Mouse (Mus musculus) urinary bladder, postnatal 25 days (tissue): ENCODE data around the gene Pde2a.

Experiments
- DNase-seq: peaks from one replicate; pipeline ENCODE4 v3.0.0; 2022; ENCODE audit warnings: low spot score

The Pde2a gene

GRCm38 (mm10) chr7:101453725-101454124, 32.2 kb downstream of the Pde2a start:
- DNase-seq: no peak

- DNase-seq: no peak
These were observed 33.0 kb downstream of the Pde2a start for GRCm38 (mm10) chr7:101454479-101454878.

GRCm38 (mm10) chr7:101455141-101455540, 33.6 kb downstream of the Pde2a start:
- no peak for DNase-seq

- DNase-seq: no peak
These were observed 34.8 kb downstream of the Pde2a start for GRCm38 (mm10) chr7:101456318-101456717.

GRCm38 (mm10) chr7:101456789-101457188, 35.3 kb downstream of the Pde2a start:
- no peak for DNase-seq

- no peak for DNase-seq
These were observed 35.8 kb downstream of the Pde2a start for GRCm38 (mm10) chr7:101457283-101457682.

GRCm38 (mm10) chr7:101457801-101458200, 36.3 kb downstream of the Pde2a start:
- no peak for DNase-seq

GRCm38 (mm10) chr7:101458278-101458781, 36.8 kb downstream of the Pde2a start:
- DNase-seq: no peak

- DNase-seq: no peak
These were observed 37.9 kb downstream of the Pde2a start for GRCm38 (mm10) chr7:101459305-101459813.

GRCm38 (mm10) chr7:101459923-101460607, 38.6 kb downstream of the Pde2a start:
- no peak for DNase-seq

GRCm38 (mm10) chr7:101460608-101460957, 39.1 kb downstream of the Pde2a start:
- DNase-seq: no peak

- DNase-seq: no peak
These were observed 40.1 kb downstream of the Pde2a start for GRCm38 (mm10) chr7:101461571-101461970.

GRCm38 (mm10) chr7:101462327-101463068, 41.0 kb downstream of the Pde2a start:
- no peak for DNase-seq

- DNase-seq: no peak
These were observed 42.3 kb downstream of the Pde2a start for GRCm38 (mm10) chr7:101463665-101464271.

GRCm38 (mm10) chr7:101464927-101465326, 43.4 kb downstream of the Pde2a start:
- DNase-seq: no peak

- no peak for DNase-seq
These were observed 43.9 kb downstream of the Pde2a start for GRCm38 (mm10) chr7:101465392-101465791.

GRCm38 (mm10) chr7:101465850-101466580, 44.5 kb downstream of the Pde2a start:
- DNase-seq: no peak

- no peak for DNase-seq
These were observed 45.1 kb downstream of the Pde2a start for GRCm38 (mm10) chr7:101466581-101467081.

GRCm38 (mm10) chr7:101471423-101471822, 49.9 kb downstream of the Pde2a start:
- DNase-seq: no peak

GRCm38 (mm10) chr7:101471968-101472480, 50.5 kb downstream of the Pde2a start:
- no peak for DNase-seq
